Mouse (Mus musculus) forebrain, embryonic 14.5 days (tissue): ENCODE results near the gene Tmem203. TPM values are rescaled to one million over a fixed set of nuclear protein-coding genes. Genes with fewer than 3 reads are reported as not detected.

ENCODE experiments used
- ATAC-seq: fragments of 200-750 bp; cut with Nextera tagmentation; 2 replicates; pipeline ENCODE4 v1.8.0; 2017; ENCODE audit warnings: mild to moderate bottlenecking, moderate library complexity
- DNase-seq: peaks from one replicate; pipeline ENCODE4 v3.0.0-alpha.2; 2015; ENCODE audit warnings: low spot score
- H3K27ac ChIP-seq: fragments of 300-500 bp; sonication (generic); 2 replicates; pipeline ENCODE4 v1.5.1; 2014; ENCODE audit warnings: low read depth, mild to moderate bottlenecking, control low read depth, low read length, moderate library complexity
- H3K27me3 ChIP-seq: fragments of 300-500 bp; sonication (generic); replicated peaks from 2 replicates; pipeline ENCODE4 v1.6.1; 2014; ENCODE audit warnings: low read length, control low read depth, mixed read lengths; ENCODE audit not compliant: control insufficient read depth, insufficient read depth
- H3K36me3 ChIP-seq: fragments of 300-500 bp; sonication (generic); 2 replicates; pipeline ENCODE4 v1.6.1; 2014; ENCODE audit warnings: low read length, control low read depth; ENCODE audit not compliant: control insufficient read depth, insufficient read depth
- H3K4me1 ChIP-seq: fragments of 300-500 bp; sonication (generic); 2 replicates; pipeline ENCODE4 v1.6.1; 2014; ENCODE audit warnings: antibody characterized with exemption, low read length, control low read depth; ENCODE audit not compliant: control insufficient read depth, insufficient read depth
- H3K4me2 ChIP-seq: fragments of 300-500 bp; sonication (generic); 2 replicates; pipeline ENCODE4 v1.6.1; 2014; ENCODE audit warnings: mild to moderate bottlenecking, control low read depth, low read length
- H3K4me3 ChIP-seq: fragments of 300-500 bp; sonication (generic); 2 replicates; pipeline ENCODE4 v1.5.1; 2014; ENCODE audit warnings: low read depth, low read length, control low read depth
- H3K9ac ChIP-seq: fragments of 300-500 bp; sonication (generic); 2 replicates; pipeline ENCODE4 v1.6.1; 2014; ENCODE audit warnings: mild to moderate bottlenecking, low read length, control low read depth, moderate library complexity
- H3K9me3 ChIP-seq: fragments of 300-500 bp; sonication (generic); replicated peaks from 2 replicates; pipeline ENCODE4 v1.6.1; 2016; ENCODE audit warnings: low read length, control low read depth, mixed read lengths; ENCODE audit not compliant: control insufficient read depth
- WGBS: fragments of 180-500 bp; shearing (Covaris S2); extraction: QIAGEN DNeasy Blood & Tissue Kit; methylation state at CpG from one replicate; pipeline ENCODE4 v1.1.7; 2014; 5-methylcytosine and 5-hydroxymethylcytosine counted together
- polyA plus RNA-seq: library from polyadenylated mRNA; unstranded; fragments of >200 nt; fragmentation: Nextera tagmentation; extraction: Ambion mirVana; gene quantifications from 2 replicates; pipeline ENCODE4 v1.2.1, GENCODE M21; 2014

Gene Tmem203
- polyA plus RNA-seq, 1 experiment from 2014 or later, result 17.4 TPM

DNA sequence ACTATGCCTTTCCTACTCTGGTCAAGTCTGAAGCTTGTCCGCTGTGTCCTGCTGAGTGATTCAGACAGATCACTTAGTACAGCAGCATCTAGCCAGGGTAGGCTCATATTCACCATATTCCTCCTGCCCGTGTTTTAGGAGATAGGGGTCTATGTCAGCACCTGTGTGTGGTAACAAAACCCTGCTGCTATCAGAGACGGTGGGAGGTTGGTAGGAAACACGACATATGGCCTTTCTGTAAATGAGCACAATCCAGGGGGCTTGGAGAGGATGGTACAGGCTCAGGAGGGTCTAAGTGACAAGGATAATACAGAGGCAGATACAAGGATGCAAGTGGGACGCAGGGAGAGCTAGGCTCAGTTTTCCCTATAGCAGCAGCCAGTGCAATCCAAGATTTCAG is 25.7 kb upstream of the Tmem203 start:
- DNase-seq, result no peak
- no peak for ATAC-seq
- WGBS, result 80% methylated on average over 5 of the region's 5 CpGs

DNA sequence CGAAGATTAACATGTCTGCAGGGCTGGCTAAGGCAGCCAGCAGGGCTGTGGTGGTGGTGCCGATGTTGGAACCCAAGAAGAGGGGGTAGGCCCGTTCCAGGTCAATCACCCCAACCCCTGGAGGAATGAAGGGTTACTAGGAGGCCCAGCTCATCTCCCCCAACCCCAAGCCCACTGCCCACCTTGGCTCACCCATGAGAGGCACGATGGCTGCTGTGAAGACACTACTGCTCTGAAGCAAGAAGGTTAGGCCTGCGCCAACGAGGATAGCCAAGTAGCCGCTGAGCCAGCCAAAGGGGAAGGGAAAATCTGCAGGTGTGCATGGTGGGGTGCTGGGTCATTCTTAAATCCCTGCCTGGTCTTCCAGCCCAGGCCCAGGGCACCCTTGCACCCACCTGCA is 24.7 kb upstream of the Tmem203 start:
- WGBS, result 89% methylated on average over 7 of the region's 7 CpGs
- Histone ChIP-seq H3K36me3 (no peaks in the 10 kb centered on the region), H3K9ac (no peak overlapping the region), H3K4me2 (no peak overlapping the region), H3K4me1 (peaks cover 2% of the 10 kb centered on the region; the same call in 1 of the 2 replicates), H3K9me3 (no peaks in the 10 kb centered on the region), H3K27ac (no peak overlapping the region), H3K27me3 (no peaks in the 10 kb centered on the region), H3K4me3 (no peak overlapping the region)
- no peak for ATAC-seq
- no peak for DNase-seq

More for the DNA sequence above, 25.7 kb upstream of the Tmem203 start:
- no peak overlapping the region for H3K4me3 ChIP-seq
- H3K9me3 ChIP-seq, result no peaks in the 10 kb centered on the region
- no peak overlapping the region for H3K27ac ChIP-seq
- no peak overlapping the region for H3K9ac ChIP-seq
- no peaks in the 10 kb centered on the region for H3K36me3 ChIP-seq
- H3K4me2 ChIP-seq, result no peak overlapping the region
- H3K27me3 ChIP-seq, result no peaks in the 10 kb centered on the region
- peaks cover 5% of the 10 kb centered on the region for H3K4me1 ChIP-seq

DNA sequence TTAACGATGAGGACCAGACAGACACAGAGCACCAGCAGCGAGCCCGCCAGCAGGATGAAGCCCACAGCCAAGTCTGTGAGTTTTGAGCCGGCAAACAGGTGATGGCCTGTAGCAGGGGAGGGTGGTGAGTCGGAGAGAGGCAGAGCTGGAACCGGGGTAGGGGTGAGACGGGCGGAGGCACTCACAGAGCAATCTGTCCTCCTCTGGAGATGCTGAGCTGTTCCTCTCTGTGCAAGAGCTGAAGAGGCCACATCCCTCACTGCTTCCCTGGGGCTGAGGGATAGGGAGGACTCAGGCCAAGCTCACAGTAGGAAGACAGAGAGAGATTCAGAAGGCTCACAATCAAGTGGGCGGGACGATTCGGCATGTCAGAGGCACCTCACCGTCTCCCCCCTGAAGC is 24.2 kb upstream of the Tmem203 start:
- DNase-seq, result no peak
- Histone ChIP-seq H3K9me3 (no peaks in the 10 kb centered on the region), H3K9ac (no peak overlapping the region), H3K27me3 (no peaks in the 10 kb centered on the region), H3K4me3 (no peak overlapping the region), H3K4me2 (no peak overlapping the region), H3K4me1 (no peaks in the 10 kb centered on the region), H3K36me3 (no peaks in the 10 kb centered on the region), H3K27ac (no peak overlapping the region)
- ATAC-seq, result no peak
- 49% methylated on average over 12 of the region's 12 CpGs for WGBS

DNA sequence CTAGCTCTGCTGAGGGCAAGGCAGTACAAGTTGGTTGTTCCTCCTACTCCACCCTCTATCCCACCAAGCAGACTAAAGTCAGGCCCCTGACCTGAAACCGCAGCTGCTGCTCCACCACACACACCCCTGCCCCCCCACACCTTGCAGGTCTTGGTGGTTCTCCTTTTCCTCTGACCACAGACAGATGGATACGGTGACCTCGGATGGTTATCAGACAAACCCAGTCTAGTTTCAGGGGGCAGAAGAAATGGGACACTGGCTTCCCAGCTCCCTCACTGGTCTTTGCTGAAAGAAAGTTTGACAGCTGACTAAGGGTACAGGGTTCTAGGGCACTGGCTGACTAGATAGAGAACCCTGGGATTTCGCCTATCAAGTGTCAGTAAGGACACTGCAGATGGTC is 21.8 kb upstream of the Tmem203 start:
- Histone ChIP-seq H3K9me3 (no peaks in the 10 kb centered on the region), H3K36me3 (no peaks in the 10 kb centered on the region), H3K4me3 (no peak overlapping the region), H3K4me1 (no peaks in the 10 kb centered on the region), H3K4me2 (no peak overlapping the region), H3K9ac (no peak overlapping the region), H3K27me3 (no peaks in the 10 kb centered on the region), H3K27ac (no peak overlapping the region)
- DNase-seq (no peak), ATAC-seq (no peak)
- 81% methylated on average over 4 of the region's 4 CpGs for WGBS

DNA sequence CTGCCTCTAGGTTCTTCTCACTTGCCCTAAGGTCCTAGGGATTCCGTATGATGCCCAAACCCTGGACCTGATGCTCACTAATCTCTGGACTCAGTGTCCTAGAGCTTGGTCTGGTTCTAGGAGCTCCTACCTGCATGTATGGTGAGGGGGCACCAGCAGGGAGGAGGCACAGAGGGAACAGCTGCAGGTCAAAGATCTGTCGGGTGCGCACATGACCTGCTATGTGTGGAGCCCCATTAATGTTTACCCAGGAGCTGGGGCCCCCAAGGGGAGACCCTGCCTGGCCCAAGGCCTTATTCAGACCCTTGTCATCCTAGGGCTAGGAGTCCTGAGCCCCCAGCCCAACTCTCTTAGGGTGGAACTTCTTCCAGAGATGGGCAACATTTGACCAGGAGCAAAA is 21.2 kb upstream of the Tmem203 start, which contains the start of gene Slc34a3:
Gene Slc34a3, minus strand, starts transcription at position 315 of the 400 bp plus-strand sequence.
- DNase-seq (no peak), ATAC-seq (no peak)
- H3K4me3 ChIP-seq, result no peak within 1 kb of the TSS
- H3K9ac ChIP-seq, result no peak within 1 kb of the TSS
- no peaks in the 10 kb centered on the region for H3K27me3 ChIP-seq
- no peak within 1 kb of the TSS for H3K27ac ChIP-seq
- H3K4me1 ChIP-seq, result no peaks in the 10 kb centered on the region
- H3K36me3 ChIP-seq, result no peaks in the 10 kb centered on the region
- H3K9me3 ChIP-seq, result no peaks in the 10 kb centered on the region
- H3K4me2 ChIP-seq, result no peak within 1 kb of the TSS
- WGBS, result 90% methylated on average over 3 of the region's 3 CpGs

DNA sequence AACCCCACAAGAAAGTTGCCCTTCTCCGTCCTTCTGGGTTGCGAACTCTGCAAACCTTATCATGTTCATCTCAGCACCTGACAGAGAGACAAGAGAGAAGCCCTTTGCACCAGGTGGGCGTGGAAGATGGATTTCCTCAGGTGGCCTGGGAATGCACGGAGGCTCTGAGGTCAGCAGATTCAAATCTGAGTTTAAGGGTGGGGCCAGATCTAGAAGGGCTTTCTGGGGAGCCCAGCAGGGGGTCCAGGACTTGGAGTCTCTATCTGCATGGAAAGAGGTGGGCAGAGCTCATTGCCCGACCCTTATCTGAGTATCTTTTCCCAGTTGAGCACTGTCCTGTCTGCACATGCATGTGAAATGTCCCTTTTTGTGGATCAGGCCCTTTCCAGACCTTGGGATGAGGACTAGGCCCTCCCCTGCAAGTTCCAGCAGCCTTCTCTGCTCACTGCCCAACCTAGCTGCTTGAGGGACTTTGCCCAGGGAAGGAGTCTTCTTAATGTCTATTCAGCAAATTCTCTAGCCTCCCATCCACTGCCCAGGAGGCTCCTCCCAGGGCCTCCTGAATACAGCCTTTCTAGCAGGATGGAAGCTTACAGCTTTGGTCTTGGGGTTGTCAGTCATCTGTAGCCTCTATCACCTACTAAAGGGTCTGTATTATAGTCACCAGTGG is 20.6 kb upstream of the Tmem203 start:
- no peaks in the 10 kb centered on the region for H3K36me3 ChIP-seq
- no peak overlapping the region for H3K27ac ChIP-seq
- H3K4me2 ChIP-seq, result no peak overlapping the region
- ATAC-seq, result no peak
- no peaks in the 10 kb centered on the region for H3K9me3 ChIP-seq
- no peaks in the 10 kb centered on the region for H3K4me1 ChIP-seq
- DNase-seq, result no peak
- 74% methylated on average over 5 of the region's 5 CpGs for WGBS
- no peak overlapping the region for H3K9ac ChIP-seq
- no peak overlapping the region for H3K4me3 ChIP-seq
- no peaks in the 10 kb centered on the region for H3K27me3 ChIP-seq

DNA sequence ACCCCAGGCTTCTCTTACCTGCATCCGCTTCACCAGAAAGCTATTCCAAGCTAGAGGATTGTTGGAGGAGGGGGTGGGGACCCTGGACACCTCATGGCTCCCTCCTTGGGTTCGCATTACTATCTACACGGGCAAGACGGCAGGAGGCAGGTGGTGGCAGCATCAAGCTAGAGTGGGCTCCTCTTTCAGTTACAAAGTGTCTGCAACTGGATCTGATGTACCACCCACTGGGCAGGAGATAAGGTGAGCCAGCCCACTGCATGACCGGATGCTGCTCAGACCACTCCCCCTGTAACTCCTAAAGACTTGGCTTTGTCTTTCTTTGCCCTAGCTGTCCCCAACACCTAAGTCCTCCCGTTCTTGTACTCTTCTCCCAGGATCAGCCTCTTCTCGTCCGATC is 18.6 kb upstream of the Tmem203 start, which contains the start of gene Rnf224:
Gene Rnf224, minus strand, starts transcription at position 174 of the 400 bp plus-strand sequence.
- DNase-seq (no peak), ATAC-seq (no peak)
- WGBS, result 34% methylated on average over 8 of the region's 8 CpGs
- no peaks in the 10 kb centered on the region for H3K27me3 ChIP-seq
- H3K4me2 ChIP-seq, result no peak within 1 kb of the TSS
- H3K9me3 ChIP-seq, result no peaks in the 10 kb centered on the region
- no peak within 1 kb of the TSS for H3K27ac ChIP-seq
- no peak within 1 kb of the TSS for H3K9ac ChIP-seq
- no peak within 1 kb of the TSS for H3K4me3 ChIP-seq
- H3K36me3 ChIP-seq, result no peaks in the 10 kb centered on the region
- peaks cover 10% of the 10 kb centered on the region for H3K4me1 ChIP-seq

DNA sequence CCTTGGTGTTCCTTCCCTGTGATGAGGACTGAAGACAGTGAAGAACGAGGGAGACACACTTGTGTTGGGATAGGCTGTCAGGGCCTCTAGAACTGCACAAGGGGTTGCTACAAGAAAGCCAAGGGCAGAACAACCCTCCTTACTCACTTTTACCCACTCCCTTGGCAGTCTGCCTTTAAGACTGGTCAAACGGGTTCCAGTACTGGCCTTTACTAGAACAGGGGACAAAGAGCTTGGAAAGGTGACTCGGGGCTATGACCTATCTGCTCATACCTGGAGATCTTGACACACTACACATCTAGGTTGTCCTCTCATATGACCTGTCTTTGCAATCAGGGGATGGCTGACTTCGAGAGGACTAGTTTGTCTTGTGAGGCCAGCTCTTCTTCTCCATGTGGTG is 17.7 kb upstream of the Tmem203 start:
- no peak overlapping the region for H3K4me2 ChIP-seq
- no peak overlapping the region for H3K9ac ChIP-seq
- H3K4me3 ChIP-seq, result no peak overlapping the region
- no peak for ATAC-seq
- peaks cover 13% of the 10 kb centered on the region for H3K4me1 ChIP-seq
- no peak for DNase-seq
- no peaks in the 10 kb centered on the region for H3K27me3 ChIP-seq
- H3K27ac ChIP-seq, result no peak overlapping the region
- no peaks in the 10 kb centered on the region for H3K9me3 ChIP-seq
- 64% methylated on average over 4 of the region's 4 CpGs for WGBS
- H3K36me3 ChIP-seq, result no peaks in the 10 kb centered on the region

DNA sequence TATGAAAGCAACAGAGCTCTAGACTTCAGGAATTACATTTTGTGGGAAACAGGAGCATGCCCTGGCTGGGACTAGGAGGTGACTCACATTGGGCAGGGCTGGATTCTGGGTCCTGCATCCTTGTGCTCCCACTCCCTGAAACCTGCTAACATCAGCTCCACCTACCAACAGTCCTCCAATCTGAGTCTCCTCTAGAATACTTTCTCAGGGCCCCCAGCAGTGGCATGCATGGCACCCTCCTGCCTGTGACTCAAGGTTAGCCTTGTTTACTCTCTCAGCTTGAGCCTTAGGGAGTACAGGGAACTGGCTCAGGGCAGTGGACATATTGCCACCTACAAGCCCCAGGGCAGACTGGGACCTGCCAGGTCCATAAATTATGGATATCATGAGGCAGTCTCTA is 17.1 kb upstream of the Tmem203 start:
- H3K27me3 ChIP-seq, result no peaks in the 10 kb centered on the region
- no peak overlapping the region for H3K27ac ChIP-seq
- DNase-seq (no peak), ATAC-seq (no peak)
- H3K9ac ChIP-seq, result no peak overlapping the region
- H3K9me3 ChIP-seq, result no peaks in the 10 kb centered on the region
- peaks cover 15% of the 10 kb centered on the region for H3K4me1 ChIP-seq
- no peaks in the 10 kb centered on the region for H3K36me3 ChIP-seq
- no peak overlapping the region for H3K4me3 ChIP-seq
- no peak overlapping the region for H3K4me2 ChIP-seq
